Mouse (Mus musculus): ENCODE measurements around the gene Msln. TPM values are rescaled to one million over a fixed set of nuclear protein-coding genes. Genes with fewer than 3 reads are reported as not detected.
"Not testable (repeated sequence)": the region's sequence is repeated elsewhere in the genome, so short reads cannot be mapped to it uniquely, and the experiment has no call there.

Gene Msln
- total and polyA plus RNA-seq, 2 experiments from 2014 or later: 1.6 to 2.2 TPM

- DNase-seq (ENCODE audit: low spot score): no peak
- 91% methylated on average over 9 of the region's 9 CpGs for WGBS
- Histone ChIP-seq H3K9me3 (ENCODE audit: low read length) (no peaks in the 10 kb centered on the region), H3K27me3 (ENCODE audit: insufficient read depth, low read length) (no peaks in the 10 kb centered on the region), H3K4me1 (ENCODE audit: insufficient read depth, low read length) (no peaks in the 10 kb centered on the region), H3K4me2 (ENCODE audit: low read depth, low read length, poor library complexity, severe bottlenecking) (no peak overlapping the region), H3K27ac (ENCODE audit: low read depth, low read length) (no peak overlapping the region), H3K36me3 (ENCODE audit: insufficient read depth, low read length) (no peaks in the 10 kb centered on the region), H3K4me3 (ENCODE audit: low read depth, low read length) (no peak overlapping the region), H3K9ac (replicated peaks; ENCODE audit: low read length, poor library complexity, severe bottlenecking) (no peak overlapping the region)
- ATAC-seq (ENCODE audit: low FRiP score): no peak
- no peak for TF ChIP-seq CTCF (IDR thresholded peaks at IDR 0.05)
Observed at GRCm38 (mm10) chr17:25743831-25744230, 10.3 kb downstream of the Msln start.

DNA sequence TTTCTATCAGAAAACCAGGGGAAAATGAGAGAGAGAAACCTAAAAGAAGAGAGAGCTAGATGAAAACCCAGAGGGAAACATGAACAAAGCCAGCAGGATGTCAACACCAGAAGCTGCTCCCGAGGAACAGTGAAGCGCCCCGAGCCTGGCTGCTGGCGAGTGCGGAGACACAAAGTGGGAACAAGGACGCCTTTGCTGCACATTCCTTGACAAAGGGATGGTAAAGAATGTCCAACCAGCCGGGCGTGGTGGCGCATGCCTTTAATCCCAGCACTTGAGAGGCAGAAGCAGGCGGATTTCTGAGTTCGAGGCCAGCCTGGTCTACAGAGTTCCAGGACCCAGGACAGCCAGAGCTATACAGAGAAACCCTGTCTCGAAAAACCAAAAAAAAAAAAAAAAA lies 12.7 kb downstream of the Msln start:
- H3K27me3 ChIP-seq (ENCODE audit: insufficient read depth, low read length); H3K4me3 ChIP-seq (ENCODE audit: low read depth, low read length); H3K9me3 ChIP-seq (ENCODE audit: low read length); DNase-seq (ENCODE audit: low spot score); ATAC-seq (ENCODE audit: low FRiP score); H3K4me2 ChIP-seq (ENCODE audit: low read depth, low read length, poor library complexity, severe bottlenecking); H3K27ac ChIP-seq (ENCODE audit: low read depth, low read length); H3K36me3 ChIP-seq (ENCODE audit: insufficient read depth, low read length); H3K9ac ChIP-seq (replicated peaks; ENCODE audit: low read length, poor library complexity, severe bottlenecking); H3K4me1 ChIP-seq (ENCODE audit: insufficient read depth, low read length): not testable (repeated sequence)
- 69% methylated on average over 12 of the region's 12 CpGs for WGBS

- DNase-seq (ENCODE audit: low spot score): no peak
- H3K27me3 ChIP-seq (ENCODE audit: insufficient read depth, low read length): no peaks in the 10 kb centered on the region
Observed at GRCm38 (mm10) chr17:25738861-25739260, 15.3 kb downstream of the Msln start.

DNA sequence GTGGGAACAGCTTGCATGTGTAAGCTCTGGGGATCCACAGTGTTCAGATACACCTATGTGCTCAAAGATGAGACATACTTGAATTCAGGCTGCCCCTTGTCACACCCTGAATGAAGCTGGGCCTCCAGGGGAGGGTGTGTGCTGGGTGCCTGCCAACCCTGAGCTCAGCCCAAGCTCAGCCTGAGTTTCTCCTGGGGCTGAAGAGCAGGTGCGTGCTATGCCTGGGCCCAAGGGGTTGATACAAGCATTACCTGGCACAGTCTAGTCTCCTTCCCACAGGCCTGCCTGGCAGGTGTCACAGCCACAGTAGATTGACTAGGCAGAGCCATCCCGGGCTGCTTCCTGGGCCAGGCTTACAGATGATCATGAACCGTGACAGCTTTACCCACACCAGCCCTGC lies 18.4 kb downstream of the Msln start, which contains the start of gene Mslnl:
TSS of gene Mslnl (plus strand) at position 298 of the 400 bp plus-strand sequence.
- DNase-seq (ENCODE audit: low spot score) (no peak), ATAC-seq (ENCODE audit: low FRiP score) (no peak)
- peaks cover 3% of the 10 kb centered on the region; the same call in 1 of the 2 replicates for H3K36me3 ChIP-seq (ENCODE audit: insufficient read depth, low read length)
- no peaks in the 10 kb centered on the region for H3K4me1 ChIP-seq (ENCODE audit: insufficient read depth, low read length)
- H3K27me3 ChIP-seq (ENCODE audit: insufficient read depth, low read length): no peaks in the 10 kb centered on the region
- no peak for TF ChIP-seq CTCF (IDR thresholded peaks at IDR 0.05)
- no peak within 1 kb of the TSS for H3K27ac ChIP-seq (ENCODE audit: low read depth, low read length)
- no peak within 1 kb of the TSS for H3K4me3 ChIP-seq (ENCODE audit: low read depth, low read length)
- H3K9me3 ChIP-seq (ENCODE audit: low read length): no peaks in the 10 kb centered on the region
- 75% methylated on average over 3 of the region's 3 CpGs for WGBS
- H3K9ac ChIP-seq (replicated peaks; ENCODE audit: low read length, poor library complexity, severe bottlenecking): no peak within 1 kb of the TSS
- no peak within 1 kb of the TSS for H3K4me2 ChIP-seq (ENCODE audit: low read depth, low read length, poor library complexity, severe bottlenecking)

More at GRCm38 (mm10) chr17:25738861-25739260, 15.3 kb downstream of the Msln start:
- H3K4me2 ChIP-seq (ENCODE audit: low read depth, low read length, poor library complexity, severe bottlenecking): no peak overlapping the region
- H3K9ac ChIP-seq (replicated peaks; ENCODE audit: low read length, poor library complexity, severe bottlenecking): no peak overlapping the region
- no peak for TF ChIP-seq CTCF (IDR thresholded peaks at IDR 0.05)
- 82% methylated on average over 7 of the region's 7 CpGs for WGBS
- H3K4me1 ChIP-seq (ENCODE audit: insufficient read depth, low read length): no peaks in the 10 kb centered on the region
- H3K27ac ChIP-seq (ENCODE audit: low read depth, low read length): no peak overlapping the region
- ATAC-seq (ENCODE audit: low FRiP score): no peak
- no peaks in the 10 kb centered on the region for H3K36me3 ChIP-seq (ENCODE audit: insufficient read depth, low read length)
- H3K4me3 ChIP-seq (ENCODE audit: low read depth, low read length): no peak overlapping the region
- no peaks in the 10 kb centered on the region for H3K9me3 ChIP-seq (ENCODE audit: low read length)

DNA sequence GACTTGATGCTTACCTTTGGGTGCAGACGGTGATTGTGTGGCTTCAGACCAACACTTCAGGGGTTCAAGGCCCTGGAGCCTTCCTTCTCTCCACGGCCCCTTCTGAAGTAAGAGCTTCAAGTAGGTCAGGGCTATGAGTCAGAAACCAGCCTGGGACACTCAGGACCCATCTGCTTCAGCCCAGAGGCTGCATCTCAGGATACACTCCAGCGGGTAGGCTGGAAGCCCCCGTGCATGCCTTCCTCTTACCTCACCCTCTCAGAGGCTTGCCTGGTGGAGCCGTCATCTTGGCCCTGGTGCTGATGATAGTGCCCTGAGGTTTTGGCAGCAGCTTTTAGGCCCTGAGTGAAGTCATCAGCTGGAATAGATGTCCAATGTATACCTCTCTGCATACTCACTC lies 18.9 kb downstream of the Msln start:
- Histone ChIP-seq H3K27me3 (ENCODE audit: insufficient read depth, low read length) (no peaks in the 10 kb centered on the region), H3K36me3 (ENCODE audit: insufficient read depth, low read length) (peaks cover 7% of the 10 kb centered on the region), H3K27ac (ENCODE audit: low read depth, low read length) (no peak overlapping the region), H3K4me3 (ENCODE audit: low read depth, low read length) (no peak overlapping the region), H3K4me1 (ENCODE audit: insufficient read depth, low read length) (no peaks in the 10 kb centered on the region), H3K9ac (replicated peaks; ENCODE audit: low read length, poor library complexity, severe bottlenecking) (no peak overlapping the region), H3K9me3 (ENCODE audit: low read length) (no peaks in the 10 kb centered on the region), H3K4me2 (ENCODE audit: low read depth, low read length, poor library complexity, severe bottlenecking) (no peak overlapping the region)
- 90% methylated on average over 5 of the region's 5 CpGs for WGBS
- DNase-seq (ENCODE audit: low spot score) (no peak), ATAC-seq (ENCODE audit: low FRiP score) (no peak)
- TF ChIP-seq CTCF (IDR thresholded peaks at IDR 0.05): no peak

GRCm38 (mm10) chr17:25732082-25732481 lies 22.1 kb downstream of the Msln start:
- Histone ChIP-seq H3K27ac (ENCODE audit: low read depth, low read length) (no peak overlapping the region), H3K9me3 (ENCODE audit: low read length) (no peaks in the 10 kb centered on the region), H3K4me2 (ENCODE audit: low read depth, low read length, poor library complexity, severe bottlenecking) (no peak overlapping the region), H3K9ac (replicated peaks; ENCODE audit: low read length, poor library complexity, severe bottlenecking) (no peak overlapping the region), H3K27me3 (ENCODE audit: insufficient read depth, low read length) (no peaks in the 10 kb centered on the region), H3K4me1 (ENCODE audit: insufficient read depth, low read length) (peaks cover 10% of the 10 kb centered on the region), H3K36me3 (ENCODE audit: insufficient read depth, low read length) (peaks cover 13% of the 10 kb centered on the region), H3K4me3 (ENCODE audit: low read depth, low read length) (no peak overlapping the region)
- peak; percentile 93 for TF ChIP-seq CTCF (IDR thresholded peaks at IDR 0.05)
- ATAC-seq (ENCODE audit: low FRiP score) (no peak), DNase-seq (ENCODE audit: low spot score) (peak; percentile 88)
- 17% methylated on average over 2 of the region's 2 CpGs for WGBS
